Mouse (Mus musculus): Measurements from ENCODE around the gene Olfr108.

GRCm38 (mm10) chr17:37445180-37445579 lies at the start of gene Olfr108:
- TF ChIP-seq CTCF (IDR thresholded peaks at IDR 0.05) (no peak), EP300 (IDR thresholded peaks at IDR 0.05; ENCODE audit: insufficient read depth, low read depth, low read length) (no peak)

All from heart, adult 2 months (tissue).